Mouse (Mus musculus) cortical plate, adult 2 months (tissue): ENCODE measurements around the gene Arid1b. TPM values are rescaled to one million over a fixed set of nuclear protein-coding genes. Genes with fewer than 3 reads are reported as not detected.
A peak's percentile ranks its signal among the peaks of the same experiment; 100 is the strongest.
"Not testable (repeated sequence)": the region's sequence is repeated elsewhere in the genome, so short reads cannot be mapped to it uniquely, and the experiment has no call there.

ENCODE experiments used
- H3K27ac ChIP-seq: fragments of 200-500 bp; 2 replicates; pipeline ENCODE4 v1.5.1; 2012; ENCODE audit warnings: low read length, control low read depth, inconsistent platforms; ENCODE audit not compliant: insufficient read depth
- H3K4me1 ChIP-seq: fragments of 200-500 bp; 2 replicates; pipeline ENCODE4 v1.6.1; 2011; ENCODE audit warnings: low read length; ENCODE audit not compliant: control insufficient read depth, insufficient read depth
- H3K4me3 ChIP-seq: fragments of 200-500 bp; 2 replicates; pipeline ENCODE4 v1.5.1; 2011; ENCODE audit warnings: mild to moderate bottlenecking, low read length, control low read depth; ENCODE audit not compliant: insufficient read depth
- CTCF ChIP-seq: fragments of 200-500 bp; IDR thresholded peaks from 2 replicates; pipeline ENCODE4 v1.5.1; 2011; ENCODE audit warnings: mild to moderate bottlenecking, control low read depth, low read length; ENCODE audit not compliant: insufficient read depth; ENCODE audit errors: extremely low read depth
- POLR2A ChIP-seq: fragments of 200-500 bp; IDR thresholded peaks from 2 replicates; pipeline ENCODE4 v1.6.1; 2011; ENCODE audit warnings: mild to moderate bottlenecking, low read length, control low read depth; ENCODE audit not compliant: insufficient read depth; ENCODE audit errors: extremely low read depth
- polyA plus RNA-seq: library from polyadenylated mRNA; depleted of rRNA; stranded (reverse); fragments of >200 nt; gene quantifications from 2 replicates; pipeline ENCODE4 v1.2.3, GENCODE M21; 2012

The Arid1b gene
- polyA plus RNA-seq, 1 experiment: 22.8 TPM

DNA sequence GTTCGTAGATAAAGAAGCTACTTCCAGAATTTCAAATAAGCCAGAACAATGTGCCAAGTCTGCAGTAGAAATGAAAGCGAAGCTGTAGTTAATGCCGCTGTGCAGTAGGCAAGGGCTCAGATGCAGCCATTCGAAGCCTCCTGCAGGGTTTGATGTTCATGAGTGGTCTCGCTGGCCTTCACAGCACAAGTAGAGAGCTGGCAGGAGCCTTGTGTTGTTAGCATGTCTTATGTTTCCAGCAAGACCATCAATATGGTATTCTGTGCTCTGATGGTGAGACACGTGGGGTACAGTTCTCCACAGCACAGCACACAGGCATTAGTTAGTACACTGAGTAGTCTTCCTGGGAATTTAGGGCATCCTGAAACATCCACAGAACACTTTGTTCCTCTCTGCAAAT is 111.6 kb downstream of the Arid1b start:
- peaks cover 25% of the 10 kb centered on the region for H3K4me1 ChIP-seq
- no peak for TF ChIP-seq POLR2A
- no peak for TF ChIP-seq CTCF
- no peak overlapping the region for H3K27ac ChIP-seq
- H3K4me3 ChIP-seq: no peak overlapping the region

DNA sequence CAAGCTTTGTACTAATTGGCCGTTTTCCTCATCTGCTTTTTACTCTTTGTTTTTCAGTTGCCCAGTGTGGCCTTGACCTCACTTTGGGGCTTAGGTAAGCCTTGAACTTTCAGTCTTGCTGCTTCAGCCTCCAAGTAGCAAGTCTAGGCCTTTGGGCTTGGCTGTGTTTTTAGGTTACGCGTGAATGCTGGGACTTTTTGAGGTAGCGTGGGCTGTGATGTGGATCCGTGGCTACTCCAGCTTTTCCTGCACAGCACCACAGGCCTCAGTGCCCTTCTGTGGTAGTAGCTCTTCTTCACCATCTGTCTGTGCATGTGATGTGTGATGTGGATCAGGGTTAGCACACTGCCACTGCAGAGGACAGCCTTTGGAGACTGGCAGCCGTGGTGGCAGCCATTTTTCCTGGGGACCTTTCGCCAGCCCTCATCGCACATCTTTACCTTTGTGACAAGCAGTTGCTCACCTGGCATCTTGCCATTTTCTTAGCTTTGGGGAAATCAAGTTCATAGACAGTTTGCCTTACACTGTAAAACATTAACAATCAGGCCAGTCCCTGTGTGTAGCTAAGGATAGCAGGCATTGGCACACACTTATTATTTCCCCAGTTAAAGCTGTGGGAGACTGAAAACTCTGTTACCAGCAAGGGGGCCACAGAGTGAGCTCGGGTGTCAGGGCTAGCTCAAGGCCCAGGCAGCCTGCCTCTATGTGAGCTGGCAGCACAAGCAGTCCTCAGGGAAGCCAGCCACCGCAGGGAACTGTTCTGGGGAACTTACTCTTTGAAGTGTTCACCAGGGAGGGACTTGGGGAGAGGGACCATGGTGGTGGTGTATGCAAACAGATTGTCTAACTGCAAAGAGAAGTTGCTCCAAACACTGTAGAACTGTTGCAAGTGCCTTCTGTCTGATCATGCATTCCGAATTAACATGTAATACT is 112.4 kb downstream of the Arid1b start:
- Histone ChIP-seq H3K4me1 (peaks cover 25% of the 10 kb centered on the region), H3K4me3 (no peak overlapping the region), H3K27ac (no peak overlapping the region)
- TF ChIP-seq CTCF (no peak), POLR2A (no peak)

DNA sequence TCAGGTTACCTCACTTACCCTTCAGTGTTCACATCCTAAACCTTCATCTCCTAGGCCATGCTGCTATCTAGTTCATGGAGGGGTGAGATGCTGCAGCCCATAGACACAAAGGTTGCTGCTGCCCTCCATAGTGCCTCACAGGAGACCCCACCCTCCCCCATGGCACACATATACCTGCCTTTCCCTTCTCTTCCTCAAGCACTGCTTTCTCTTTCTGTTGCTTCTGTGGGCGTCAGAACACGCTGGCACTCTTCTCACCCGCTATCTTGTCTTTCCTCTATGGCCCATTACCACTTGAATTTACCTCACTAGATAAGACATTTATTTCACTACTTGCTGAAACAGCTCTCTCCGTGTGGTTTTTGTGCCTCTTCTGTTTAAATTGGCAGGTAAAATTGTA is 113.4 kb downstream of the Arid1b start:
- Histone ChIP-seq H3K27ac (no peak overlapping the region), H3K4me3 (no peak overlapping the region), H3K4me1 (peaks cover 26% of the 10 kb centered on the region)
- TF ChIP-seq CTCF (no peak), POLR2A (no peak)

DNA sequence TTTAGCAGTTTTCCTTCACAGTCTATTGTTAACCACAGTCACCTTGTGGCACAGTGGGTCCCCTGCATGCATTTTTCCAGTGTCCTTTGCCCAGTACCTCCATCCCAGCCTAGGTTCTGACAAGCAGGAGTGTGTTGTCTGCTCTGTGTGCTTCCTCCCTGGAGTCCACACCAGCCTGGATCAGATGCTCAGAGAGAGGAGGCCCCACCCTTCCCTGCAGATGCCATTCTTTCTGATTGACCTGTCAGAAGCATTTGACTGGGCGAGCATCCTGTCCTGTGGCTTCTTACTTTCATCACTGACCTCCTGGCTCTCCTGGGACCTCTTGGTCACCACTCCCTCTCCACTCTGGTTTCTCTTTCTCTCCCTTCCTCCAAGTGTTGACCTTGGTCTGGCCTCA is 113.9 kb downstream of the Arid1b start:
- Histone ChIP-seq H3K4me1 (peaks cover 26% of the 10 kb centered on the region), H3K4me3 (no peak overlapping the region), H3K27ac (no peak overlapping the region)
- no peak for TF ChIP-seq POLR2A
- no peak for TF ChIP-seq CTCF

DNA sequence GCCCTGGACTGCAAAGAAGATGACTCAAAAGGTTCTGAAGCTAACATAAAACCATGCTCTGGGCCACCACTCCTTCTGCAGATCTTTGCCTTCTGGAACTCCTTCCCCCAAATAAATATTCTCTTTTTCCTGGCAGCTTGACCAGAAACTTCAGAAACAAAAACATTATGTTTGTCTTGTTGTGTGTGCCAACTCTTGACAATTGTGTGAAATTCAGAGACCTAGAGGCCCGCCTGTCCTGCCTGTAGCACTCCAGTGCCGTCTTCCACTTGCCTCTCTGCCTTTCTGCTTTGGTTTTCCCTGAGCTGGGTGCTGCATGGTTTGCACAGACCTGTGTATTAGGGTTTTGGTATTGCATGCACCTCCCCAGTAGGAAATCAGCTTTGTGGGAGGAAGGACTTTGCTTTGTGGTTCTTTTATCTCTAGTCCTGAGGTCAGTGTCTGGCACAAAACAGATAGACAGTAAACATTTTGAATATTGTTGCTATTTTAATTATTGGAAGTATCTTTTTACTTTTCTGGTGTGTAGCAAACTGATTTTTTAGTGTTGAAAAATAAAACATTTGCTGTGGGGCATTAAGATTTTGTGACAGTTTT is 114.5 kb downstream of the Arid1b start:
- no peak overlapping the region for H3K4me3 ChIP-seq
- no peak for TF ChIP-seq CTCF
- TF ChIP-seq POLR2A: no peak
- H3K4me1 ChIP-seq: peaks cover 26% of the 10 kb centered on the region
- no peak overlapping the region for H3K27ac ChIP-seq

DNA sequence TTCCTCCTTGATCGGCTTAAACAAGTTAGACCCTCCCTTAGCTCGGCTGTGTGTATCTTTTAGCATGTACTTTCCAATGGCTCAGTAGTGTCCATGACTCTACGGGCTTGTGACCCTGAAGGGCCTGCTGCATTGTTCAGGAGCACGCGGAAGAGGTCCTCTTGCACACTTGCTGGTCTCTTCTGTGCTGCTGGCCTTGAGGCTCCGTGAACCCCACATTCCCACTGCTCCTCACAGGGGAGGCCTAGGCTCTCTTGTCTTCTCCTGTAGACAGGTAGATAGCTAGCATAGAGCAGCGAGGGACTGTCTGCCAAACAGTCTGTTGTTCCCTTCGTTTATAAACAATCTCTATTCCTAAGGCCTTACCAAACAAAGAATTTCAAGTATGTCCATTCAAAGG is 115.2 kb downstream of the Arid1b start:
- TF ChIP-seq CTCF: no peak
- TF ChIP-seq POLR2A: no peak
- Histone ChIP-seq H3K4me1 (peaks cover 24% of the 10 kb centered on the region), H3K27ac (no peak overlapping the region), H3K4me3 (no peak overlapping the region)

DNA sequence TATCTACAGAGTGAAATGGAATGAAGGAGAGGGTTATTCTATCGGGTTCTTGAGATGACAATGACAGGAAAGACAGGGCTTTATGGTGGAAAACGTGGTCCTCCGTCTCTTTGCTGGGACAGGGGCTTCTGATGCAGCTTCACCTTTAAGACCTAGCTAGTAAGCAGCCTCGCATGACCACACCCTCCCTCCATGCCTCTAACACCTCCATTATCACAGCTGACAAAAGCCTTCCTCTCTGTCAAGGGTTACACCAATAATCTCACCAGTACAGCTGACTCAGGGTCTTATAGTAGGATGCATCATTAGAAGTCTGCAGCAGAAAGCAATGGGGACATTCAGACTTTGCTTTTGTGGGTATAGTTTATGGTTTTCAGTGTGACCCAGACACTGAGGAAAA is 116.0 kb downstream of the Arid1b start:
- H3K27ac ChIP-seq: no peak overlapping the region
- TF ChIP-seq POLR2A (no peak), CTCF (no peak)
- H3K4me3 ChIP-seq: no peak overlapping the region

DNA sequence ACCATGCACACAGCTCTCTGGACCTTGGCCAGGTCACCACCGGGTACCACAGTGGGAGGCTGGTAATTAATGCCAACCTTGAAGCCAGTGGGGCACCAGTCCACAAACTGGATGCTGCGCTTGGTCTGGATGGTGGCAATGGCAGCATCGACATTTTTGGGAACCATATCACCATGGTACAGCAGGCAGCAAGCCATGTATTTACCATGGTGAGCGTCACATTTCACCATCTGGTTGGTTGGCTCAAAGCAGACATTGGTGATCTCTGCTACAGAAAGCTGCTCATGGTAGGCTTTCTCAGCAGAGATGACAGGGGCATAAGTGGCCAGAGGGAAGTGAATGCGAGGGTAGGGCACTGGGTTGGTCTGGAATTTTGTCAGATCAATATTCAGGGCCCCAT is 116.8 kb downstream of the Arid1b start:
- peaks cover 14% of the 10 kb centered on the region for H3K4me1 ChIP-seq
- H3K27ac ChIP-seq, H3K4me3 ChIP-seq: not testable (repeated sequence)

More for the DNA sequence above, 116.0 kb downstream of the Arid1b start:
- peaks cover 20% of the 10 kb centered on the region for H3K4me1 ChIP-seq

DNA sequence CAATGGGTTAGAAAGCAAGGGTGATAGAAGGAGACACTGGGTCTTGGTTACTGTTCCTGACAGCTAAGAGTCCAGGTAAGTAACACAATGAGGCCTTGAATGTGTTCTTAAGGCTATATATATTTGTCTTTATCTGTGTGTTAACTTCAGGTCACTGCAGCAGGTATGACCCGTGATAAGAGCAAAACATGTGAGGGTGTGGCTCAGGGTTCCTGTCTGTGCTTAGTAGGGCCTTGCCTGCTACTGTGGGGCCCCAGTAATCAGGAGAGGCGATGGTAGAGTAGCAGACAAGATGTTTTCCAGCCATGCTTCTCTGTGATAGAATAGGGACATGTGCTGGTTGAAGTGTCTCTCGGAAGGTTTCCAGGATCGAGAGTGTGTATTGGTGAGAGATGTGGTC is 118.0 kb downstream of the Arid1b start:
- no peak overlapping the region for H3K4me3 ChIP-seq
- H3K4me1 ChIP-seq: peaks cover 8% of the 10 kb centered on the region
- TF ChIP-seq POLR2A (no peak), CTCF (no peak)
- H3K27ac ChIP-seq: no peak overlapping the region

DNA sequence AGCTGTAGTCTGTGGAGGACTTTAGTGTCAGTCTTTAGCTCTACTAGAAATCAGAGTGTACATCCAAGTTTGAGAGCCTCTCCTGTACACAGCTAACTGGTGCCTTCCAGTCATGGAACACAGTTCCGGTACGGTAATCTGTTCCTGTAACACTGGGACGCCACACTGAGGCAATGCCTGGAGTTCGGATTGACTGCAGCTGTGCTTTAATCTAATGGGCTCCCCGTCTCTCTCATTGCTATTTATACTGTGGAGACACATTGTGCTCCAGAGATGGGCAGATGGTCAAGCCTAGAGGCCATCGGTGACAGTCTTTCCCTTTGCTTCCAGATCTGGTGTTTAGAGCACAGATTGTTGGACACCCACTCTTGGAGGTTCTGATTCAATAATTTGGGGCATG is 121.8 kb downstream of the Arid1b start:
- Histone ChIP-seq H3K27ac (peak overlapping the region; percentile 29; the same call in 1 of the 2 replicates), H3K4me3 (no peak overlapping the region), H3K4me1 (peaks cover 10% of the 10 kb centered on the region)
- TF ChIP-seq POLR2A: no peak
- 0 out of 2 replicates have a peak, but pooled peaks have one; percentile 1 for TF ChIP-seq CTCF
